Mouse (Mus musculus): ENCODE data around the gene Creg2.
A peak's percentile ranks its signal among the peaks of the same experiment; 100 is the strongest.
"Not testable (repeated sequence)": the region's sequence is repeated elsewhere in the genome, so short reads cannot be mapped to it uniquely, and the experiment has no call there.

The Creg2 gene

DNA sequence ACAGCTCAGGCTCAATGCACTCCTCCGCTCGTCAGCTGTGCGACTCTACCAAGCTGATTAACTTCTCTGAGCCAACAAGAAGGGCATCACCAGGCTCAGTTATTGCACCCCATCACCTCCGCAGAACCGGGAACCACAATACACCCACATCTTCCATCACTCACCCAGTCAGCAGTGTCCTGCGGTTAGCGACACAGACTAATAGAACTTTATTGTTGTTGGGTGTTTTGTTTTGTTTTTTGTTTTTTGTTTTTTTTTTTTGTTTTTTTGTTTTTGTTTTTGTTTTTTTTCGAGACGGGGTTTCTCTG, at the start of gene Creg2:
Gene Creg2 (minus strand): TSS at position 234 of the 308 bp plus-strand sequence.
- no peak for DNase-seq (ENCODE audit: low read depth)

DNA sequence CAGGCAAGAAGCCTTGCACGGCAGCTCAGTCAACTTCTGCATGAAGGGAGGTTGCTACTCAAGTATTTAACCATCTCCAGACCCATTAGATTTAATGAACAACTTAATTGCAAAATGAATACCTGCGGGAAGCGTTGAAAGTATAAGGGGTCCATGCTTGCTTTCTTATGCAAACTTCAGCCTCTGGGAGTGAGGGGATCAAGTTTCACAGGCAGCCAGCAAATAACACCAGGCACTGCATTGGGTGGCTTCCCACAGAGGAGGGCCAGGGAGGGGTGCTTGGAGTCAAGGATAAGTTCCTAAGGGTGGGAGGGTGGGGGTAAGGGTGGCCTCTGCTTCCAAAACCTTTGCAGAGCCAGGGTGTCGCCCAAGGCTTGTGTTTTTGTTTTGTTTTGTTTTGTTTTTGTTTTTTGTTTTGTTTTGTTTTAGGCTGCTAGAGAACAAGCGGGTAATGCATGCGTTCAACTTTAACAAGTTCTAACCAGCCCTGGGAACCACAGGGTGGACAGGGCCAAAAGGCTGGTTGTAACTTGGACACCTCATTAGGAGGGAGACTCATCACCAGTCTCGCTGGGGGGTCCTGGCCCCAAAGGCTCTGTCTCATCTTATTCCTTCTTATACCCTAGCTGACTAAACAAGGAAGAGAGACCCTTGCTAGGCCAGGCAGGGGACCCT, 49.5 kb upstream of the Creg2 start:
- no peak for DNase-seq (ENCODE audit: low read depth)

- no peak for DNase-seq (ENCODE audit: low read depth)
Observed at GRCm38 (mm10) chr1:39698456-39698855, 47.2 kb upstream of the Creg2 start.

GRCm38 (mm10) chr1:39695198-39695597, 43.9 kb upstream of the Creg2 start:
- DNase-seq (ENCODE audit: low read depth) = no peak

GRCm38 (mm10) chr1:39694756-39695155, 43.5 kb upstream of the Creg2 start:
- no peak for DNase-seq (ENCODE audit: low read depth)

DNA sequence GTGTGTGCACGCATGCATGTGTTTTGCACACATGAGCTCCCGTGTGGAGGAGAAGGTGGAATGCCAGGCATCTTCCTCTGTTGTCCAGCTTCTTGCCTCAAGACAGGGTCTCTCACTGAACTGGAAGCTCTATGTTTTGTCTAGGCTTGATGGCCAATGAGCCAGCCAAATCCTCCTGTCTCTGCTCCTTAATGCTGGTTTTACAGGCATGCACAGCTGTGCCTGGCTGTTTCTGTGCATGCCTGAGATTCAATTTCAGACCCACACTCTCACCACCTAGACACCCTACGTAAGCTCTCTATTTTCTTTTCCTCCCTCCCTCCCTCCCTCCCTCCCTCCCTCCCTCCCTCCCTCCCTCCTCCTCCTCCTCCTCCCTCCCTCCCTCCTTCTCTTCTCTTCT, 40.7 kb upstream of the Creg2 start:
- no peak for DNase-seq (ENCODE audit: low read depth)

DNA sequence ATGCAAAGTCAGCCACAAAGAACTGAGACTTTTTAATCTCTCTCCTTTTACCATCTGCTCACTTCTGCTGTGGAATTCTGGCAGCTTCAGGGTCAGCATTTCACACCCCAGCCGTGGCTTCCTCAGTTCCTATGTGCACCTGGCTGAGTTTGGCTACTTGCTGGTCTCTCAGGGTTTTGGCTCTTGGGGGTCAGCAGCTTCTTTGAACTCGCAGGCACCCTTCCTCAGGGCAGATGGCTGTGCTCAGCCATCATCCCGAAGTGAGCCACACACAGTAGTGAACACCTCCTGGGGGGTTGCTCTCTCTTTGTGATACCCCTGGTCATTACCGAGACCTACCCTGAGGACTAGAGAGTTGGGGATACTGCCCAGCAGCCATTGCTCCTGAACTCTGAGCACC, 39.8 kb upstream of the Creg2 start:
- DNase-seq (ENCODE audit: low read depth) = no peak

- DNase-seq (ENCODE audit: low read depth) = no peak
Observed at GRCm38 (mm10) chr1:39688573-39688972, 37.3 kb upstream of the Creg2 start.

DNA sequence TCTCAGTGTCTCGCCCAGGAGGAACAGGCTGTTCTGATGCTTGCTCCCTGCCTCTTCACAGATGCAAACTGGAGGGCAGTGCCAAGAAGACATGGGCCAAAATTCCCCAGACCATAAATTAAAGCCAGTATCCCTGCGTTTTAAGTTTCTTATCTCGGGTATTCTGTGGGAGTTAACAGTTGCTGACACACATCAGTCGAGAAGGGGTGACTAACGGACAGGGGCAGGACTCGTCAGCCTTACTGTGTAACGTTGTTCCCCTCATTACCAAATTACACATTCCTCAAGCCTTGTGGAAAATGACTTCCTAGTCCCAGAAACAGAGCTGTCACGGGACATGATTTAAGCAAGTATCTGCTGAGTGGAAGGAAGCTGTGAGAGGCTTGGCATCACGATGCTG, 36.0 kb upstream of the Creg2 start:
- no peak for DNase-seq (ENCODE audit: low read depth)

- peak; percentile 66 for DNase-seq (ENCODE audit: low read depth)
Observed at GRCm38 (mm10) chr1:39685841-39686240, 34.6 kb upstream of the Creg2 start.

DNA sequence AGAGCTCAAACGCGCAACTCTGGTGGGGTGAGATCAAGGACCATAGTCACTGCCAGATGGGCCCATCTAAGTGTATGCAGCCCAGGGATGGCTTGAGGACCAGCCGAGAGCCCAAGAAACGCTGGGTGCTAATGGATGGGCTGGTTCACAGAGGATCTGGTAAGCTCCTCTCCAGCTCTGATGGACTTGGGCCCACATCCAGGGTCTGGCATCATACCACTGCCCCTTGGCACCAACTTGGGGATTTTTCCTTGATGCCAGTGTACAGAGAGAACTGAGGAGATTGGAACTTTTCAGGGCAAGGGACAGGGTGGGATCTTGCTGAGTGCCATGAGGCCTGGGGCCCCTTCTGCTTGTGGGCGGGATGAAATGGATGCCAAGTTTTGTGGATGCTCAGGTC, 30.4 kb upstream of the Creg2 start:
- no peak for DNase-seq (ENCODE audit: low read depth)

DNA sequence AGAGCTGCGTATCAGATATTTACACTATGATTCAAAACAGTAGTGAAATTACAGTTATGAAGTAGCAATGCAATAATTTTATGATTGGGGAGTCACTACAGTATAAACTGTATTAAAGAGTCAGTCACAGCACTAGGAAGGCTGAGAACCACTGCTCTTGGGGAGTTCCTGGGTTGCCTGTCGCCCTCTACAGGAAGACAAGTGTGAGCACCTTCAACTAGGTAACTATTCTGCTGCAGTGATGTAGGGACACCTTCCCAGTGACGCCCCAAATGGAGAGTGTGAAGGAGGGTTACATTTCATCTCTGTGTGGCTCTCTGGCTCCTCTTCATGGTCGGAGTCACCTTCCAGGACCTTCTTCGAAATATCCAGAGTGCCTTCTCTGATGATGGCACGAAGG, 29.3 kb upstream of the Creg2 start:
- DNase-seq (ENCODE audit: low read depth) = no peak

- DNase-seq (ENCODE audit: low read depth) = no peak
Observed at GRCm38 (mm10) chr1:39678883-39679282, 27.6 kb upstream of the Creg2 start.

DNA sequence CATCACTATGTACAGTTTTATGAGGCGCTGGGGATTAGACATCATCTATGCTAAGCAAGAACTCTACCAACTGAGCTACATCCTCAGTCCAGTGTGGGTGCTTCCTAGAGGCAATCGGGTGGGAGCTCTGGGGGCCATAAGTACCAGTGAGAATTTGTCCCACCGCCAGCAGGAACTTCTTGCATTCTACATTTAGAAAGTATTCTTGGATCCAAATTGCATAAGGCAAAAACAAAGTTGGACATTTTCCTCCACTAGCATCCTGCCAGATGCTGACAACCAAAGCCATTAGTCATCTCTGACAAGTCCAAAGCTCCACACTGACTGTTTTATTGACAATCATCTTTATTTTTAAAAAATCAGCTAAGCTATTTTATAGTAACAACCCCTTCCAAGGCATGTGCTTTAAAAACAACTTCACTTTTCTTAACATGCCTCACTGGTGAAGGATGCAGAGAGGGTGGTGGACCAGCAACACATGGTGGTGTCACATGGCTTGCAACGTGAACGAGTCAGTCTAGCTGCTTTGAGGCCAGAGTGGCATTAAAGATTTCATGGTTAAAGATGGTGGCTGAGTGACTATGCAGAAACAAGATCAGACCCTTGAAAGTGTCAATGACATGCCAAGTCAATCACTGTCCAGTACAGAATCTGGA, 25.1 kb upstream of the Creg2 start:
- no peak for DNase-seq (ENCODE audit: low read depth)

- DNase-seq (ENCODE audit: low read depth) = no peak
Observed at GRCm38 (mm10) chr1:39672362-39673105, 21.3 kb upstream of the Creg2 start.

DNA sequence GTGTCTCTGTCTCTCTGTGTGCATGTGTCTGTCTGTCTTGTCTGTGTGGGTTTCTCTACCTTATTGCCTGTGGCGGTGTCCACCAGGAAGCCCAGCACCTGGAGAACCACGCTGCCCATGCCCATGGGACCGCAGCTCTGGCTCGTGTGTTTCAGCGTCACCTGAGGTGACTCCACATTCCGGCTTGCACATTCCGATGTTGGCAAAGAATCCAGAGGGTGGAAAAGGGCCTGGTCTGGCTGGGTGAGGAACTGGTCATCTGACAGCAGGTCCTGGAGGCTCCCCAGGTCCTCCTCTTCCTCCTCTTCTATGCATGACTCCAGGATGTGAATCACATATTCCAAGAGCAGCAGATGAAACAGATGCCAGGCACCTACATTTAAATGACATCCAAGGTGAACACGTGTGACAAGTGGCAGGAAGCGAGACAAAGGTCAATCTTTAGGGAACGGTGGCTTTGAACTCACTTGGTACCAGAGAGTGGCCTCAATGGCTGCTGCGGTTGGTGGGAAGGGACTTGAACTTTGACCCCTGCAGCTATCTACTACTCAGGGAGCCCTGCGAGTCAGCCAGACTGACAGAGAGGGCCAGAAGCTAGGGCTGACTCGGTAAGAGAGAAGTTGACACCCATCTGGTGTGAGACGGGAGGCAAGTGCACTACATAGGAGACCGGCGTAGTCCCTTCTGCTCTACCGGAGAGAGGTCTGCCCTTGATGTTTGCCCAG, 19.1 kb upstream of the Creg2 start:
- DNase-seq (ENCODE audit: low read depth) = no peak

GRCm38 (mm10) chr1:39666751-39667252, 15.5 kb upstream of the Creg2 start:
- DNase-seq (ENCODE audit: low read depth) = no peak

GRCm38 (mm10) chr1:39664039-39664625, 12.9 kb upstream of the Creg2 start:
- no peak for DNase-seq (ENCODE audit: low read depth)

GRCm38 (mm10) chr1:39663050-39663449, 11.8 kb upstream of the Creg2 start:
- DNase-seq (ENCODE audit: low read depth) = no peak

- DNase-seq (ENCODE audit: low read depth) = no peak
Observed at GRCm38 (mm10) chr1:39656976-39657529, 5.8 kb upstream of the Creg2 start.

GRCm38 (mm10) chr1:39654901-39655300, 3.6 kb upstream of the Creg2 start:
- not testable (repeated sequence) for DNase-seq (ENCODE audit: low read depth)

DNA sequence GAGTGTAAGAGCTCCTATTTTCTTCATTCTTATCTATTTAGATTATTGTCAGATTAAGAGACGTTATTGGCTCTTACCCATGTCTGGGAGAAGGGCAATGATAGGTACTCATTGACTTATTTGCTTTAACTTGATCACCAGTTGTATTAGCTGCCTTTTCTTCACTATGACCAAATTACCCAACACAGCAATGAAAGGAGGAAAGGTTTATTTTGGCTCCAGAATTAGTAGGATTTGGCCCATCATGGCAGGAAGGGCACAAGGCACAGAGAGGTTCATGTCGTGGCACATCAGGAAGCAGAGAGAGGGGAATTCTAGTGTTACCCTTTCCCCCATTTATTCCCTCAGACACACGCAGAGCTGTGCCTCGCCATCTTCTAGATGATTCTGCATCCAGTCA, 1.8 kb upstream of the Creg2 start:
- DNase-seq (ENCODE audit: low read depth) = no peak

Data from c-Kit-positive CD71-negative TER-119-negative erythroid progenitor cells, embryonic 14.5 days (primary cell).